Mouse (Mus musculus) neutrophil, adult 5-6 weeks (primary cell): ENCODE data around the gene Igdcc3. TPM values are rescaled to one million over a fixed set of nuclear protein-coding genes. Genes with fewer than 3 reads are reported as not detected.

ENCODE experiments used
- ATAC-seq: fragments of 151-379, 151-347 bp; 2 replicates; pipeline ENCODE4 v1.8.0; 2017; ENCODE audit warnings: mild to moderate bottlenecking, moderate TSS enrichment; ENCODE audit not compliant: insufficient number of reproducible peaks, poor library complexity, low FRiP score, severe bottlenecking; ENCODE audit errors: extremely low read depth
- total RNA-seq: library from RNA; stranded (forward); fragments of 200-1000 nt; gene quantifications from 2 replicates; pipeline ENCODE4 v1.2.3, GENCODE M21; 2017

The Igdcc3 gene
- total RNA-seq, 1 experiment from 2014 or later, result 0.47 TPM

GRCm38 (mm10) chr9:65131717-65132116, 9.3 kb upstream of the Igdcc3 start:
- no peak for ATAC-seq

DNA sequence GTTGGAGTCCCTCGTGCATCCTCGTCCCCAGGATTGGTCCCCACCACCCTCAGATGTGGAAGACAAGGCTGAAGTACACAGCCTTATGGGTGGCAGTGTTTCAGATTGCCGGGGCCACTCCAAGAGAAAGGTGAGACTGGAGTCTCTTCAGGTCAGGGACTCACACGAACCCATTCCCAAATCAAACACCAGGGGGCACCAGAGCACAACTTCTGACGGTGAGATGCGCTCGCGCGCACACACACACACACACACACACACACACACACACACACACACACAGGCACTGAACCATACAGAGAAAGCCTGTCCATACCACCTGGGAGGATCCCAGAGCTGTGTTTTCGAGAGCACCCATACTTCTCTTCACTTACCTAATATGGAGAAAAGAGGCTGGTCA, 7.2 kb upstream of the Igdcc3 start:
- peak; percentile 40 for ATAC-seq

DNA sequence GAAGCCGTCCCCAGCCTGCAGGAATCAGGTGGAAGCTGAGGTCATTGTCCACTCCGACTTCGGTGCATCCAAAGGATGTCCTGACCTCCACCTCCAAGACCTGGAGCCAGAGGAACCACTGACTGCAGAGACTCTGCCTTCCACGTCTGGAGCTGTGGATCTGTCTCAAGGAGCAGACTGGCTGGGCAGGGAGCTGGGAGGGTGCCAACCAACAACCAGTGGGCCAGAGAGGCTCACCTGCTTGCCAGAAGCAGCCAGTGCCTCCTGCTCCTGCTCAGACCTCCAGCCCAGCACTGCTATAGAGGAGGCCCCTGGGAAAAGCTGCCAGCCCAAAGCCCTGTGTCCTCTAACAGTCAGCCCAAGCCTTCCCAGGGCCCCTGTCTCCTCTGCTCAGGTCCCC, 5.9 kb upstream of the Igdcc3 start:
- ATAC-seq, result no peak

DNA sequence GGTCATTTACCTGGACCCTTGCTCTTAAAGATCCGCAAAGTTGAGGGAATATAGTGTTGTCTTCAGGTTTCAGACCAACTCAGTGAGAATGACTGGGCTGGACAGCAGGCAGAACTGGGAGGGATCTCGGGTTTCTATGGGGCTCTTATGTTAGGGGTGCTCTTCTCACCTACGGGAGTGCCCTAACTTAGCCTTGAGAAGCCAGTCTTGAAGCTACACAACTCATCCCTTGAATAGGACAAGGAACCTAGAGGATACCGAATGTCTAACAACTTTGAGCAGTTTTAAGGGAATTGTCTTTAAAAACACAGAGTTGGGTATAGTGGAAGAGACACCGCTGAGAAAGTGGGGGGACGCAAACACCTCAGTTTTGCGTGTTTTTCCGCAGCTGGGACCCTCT, 498 bp upstream of the Igdcc3 start:
- no peak for ATAC-seq

GRCm38 (mm10) chr9:65141306-65141975, 452 bp downstream of the Igdcc3 start:
- ATAC-seq, result no peak

GRCm38 (mm10) chr9:65141976-65142318, 958 bp downstream of the Igdcc3 start:
- no peak for ATAC-seq

GRCm38 (mm10) chr9:65142399-65142798, 1.4 kb downstream of the Igdcc3 start:
- no peak for ATAC-seq

GRCm38 (mm10) chr9:65146001-65146400, 5.0 kb downstream of the Igdcc3 start:
- no peak for ATAC-seq

DNA sequence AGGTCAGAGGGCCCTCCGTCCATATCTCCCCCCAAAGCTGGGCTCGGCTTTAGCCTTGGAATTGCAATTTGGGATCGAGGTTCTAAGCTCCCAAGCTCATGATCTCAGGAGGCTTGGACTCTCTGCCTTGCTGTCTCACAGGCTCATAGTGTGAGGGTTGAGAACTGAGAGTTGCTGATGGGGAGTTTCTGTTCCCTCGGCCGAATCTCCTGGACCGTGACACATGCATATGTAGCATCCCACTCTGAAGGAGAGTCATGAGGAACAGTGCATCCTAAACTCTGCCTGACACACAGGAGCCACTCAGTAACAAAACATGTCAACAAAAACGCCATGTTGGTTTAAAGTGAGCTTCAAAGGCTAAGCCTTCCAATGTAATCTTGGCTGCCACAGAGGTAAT, 7.5 kb downstream of the Igdcc3 start:
- no peak for ATAC-seq

DNA sequence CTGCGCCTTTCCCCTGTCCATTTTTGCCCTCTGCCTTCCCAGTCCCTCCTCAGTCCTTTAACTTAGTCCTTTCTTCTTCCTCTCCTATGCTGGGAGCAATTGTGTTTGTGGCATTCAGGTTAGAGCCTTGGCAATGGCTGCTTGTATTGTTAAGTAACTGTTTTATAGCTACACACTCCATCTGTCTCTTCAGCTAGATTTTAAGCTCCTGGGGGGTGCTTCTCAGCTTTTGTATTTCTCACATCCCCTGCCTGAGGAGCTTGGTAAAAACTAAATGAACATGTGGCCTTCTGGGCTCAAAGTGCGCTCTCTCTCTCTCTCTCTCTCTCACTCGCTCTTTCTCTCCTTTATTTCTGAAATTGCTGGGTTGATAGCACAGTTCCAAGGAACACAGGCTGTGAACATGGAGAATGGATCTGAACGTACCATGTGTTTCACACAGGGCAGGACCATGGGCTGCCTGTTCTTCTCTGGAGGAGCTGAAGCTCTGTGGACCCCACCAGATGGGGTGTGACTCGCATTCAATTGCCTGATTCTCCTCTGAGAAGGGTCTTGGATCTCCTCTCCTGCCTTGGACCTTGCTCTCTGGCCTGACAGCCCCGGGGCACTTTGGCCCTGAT, 11.8 kb downstream of the Igdcc3 start:
- ATAC-seq, result no peak

DNA sequence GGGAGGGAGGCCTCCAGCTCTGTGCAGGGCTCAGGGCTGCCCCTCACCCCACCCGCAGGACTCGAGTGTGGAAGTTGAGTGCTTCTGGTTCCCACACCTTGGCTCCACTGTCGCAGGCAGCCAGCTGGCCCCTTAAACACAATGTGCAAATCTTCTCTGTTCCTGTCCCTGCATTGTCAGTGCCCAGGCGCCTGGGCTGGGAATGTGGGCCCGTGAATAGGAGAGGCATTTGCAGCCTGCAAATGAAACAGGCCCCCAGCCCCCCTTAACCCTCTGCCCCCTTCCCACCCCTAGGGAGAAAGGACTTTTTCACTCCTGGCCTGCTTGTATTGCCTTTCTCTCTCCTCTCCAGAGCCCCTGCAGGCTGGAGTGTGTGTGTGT, 12.3 kb downstream of the Igdcc3 start:
- no peak for ATAC-seq

DNA sequence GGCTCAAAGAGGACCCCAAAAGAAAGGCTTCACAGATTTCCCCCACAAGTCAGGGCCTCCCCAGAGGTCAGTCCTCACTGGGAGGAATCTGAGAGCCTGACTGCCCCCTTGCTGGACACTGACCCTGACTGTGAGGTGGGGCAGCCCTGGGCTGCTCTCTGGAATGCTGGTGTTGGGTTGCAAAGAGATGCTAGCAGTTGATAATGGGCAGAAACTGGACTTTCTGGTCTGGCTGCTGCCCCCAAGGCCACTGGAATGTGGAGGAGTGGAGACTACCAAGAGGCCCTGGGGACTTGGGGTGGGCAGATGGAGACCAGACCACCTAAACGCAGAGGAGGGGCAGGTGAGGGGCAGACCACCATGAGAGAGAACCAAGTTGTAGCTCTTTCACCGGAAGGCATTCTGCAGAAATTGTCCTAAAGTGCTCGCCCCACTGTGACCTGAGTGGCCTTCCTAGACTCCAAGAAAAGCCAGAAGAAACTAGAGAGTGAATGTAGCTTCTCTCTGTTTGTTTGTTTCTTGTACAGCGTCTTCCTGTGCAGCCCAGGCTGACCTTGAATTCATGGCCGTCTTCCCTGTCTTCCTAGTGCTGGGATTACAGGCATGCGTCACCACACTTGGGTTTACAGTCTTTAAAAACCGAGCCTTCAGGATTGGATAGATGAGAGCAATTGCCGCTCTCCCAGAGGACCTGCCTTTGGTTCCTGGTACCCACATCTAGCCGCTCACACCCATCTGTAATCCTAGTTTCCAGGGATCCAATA, 13.9 kb downstream of the Igdcc3 start:
- no peak for ATAC-seq

DNA sequence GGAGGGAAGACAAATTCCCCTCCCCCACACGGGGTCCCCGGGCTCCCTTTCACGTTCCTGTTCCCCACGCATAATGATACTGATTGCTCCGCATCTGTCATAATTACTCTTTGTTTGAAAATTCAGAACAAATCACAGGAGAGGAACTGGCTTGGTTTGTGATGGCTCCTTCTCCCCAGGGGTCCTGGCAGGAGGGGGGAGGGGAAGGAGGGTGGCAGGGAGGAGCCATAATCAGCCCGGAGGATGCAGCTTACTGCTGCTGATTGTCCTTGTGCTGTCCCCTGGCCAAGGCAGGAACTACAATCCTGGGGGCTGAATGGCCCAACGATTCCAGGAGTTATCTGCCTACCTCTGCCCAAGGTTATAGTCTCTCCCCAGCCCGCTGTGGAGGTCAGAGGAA, 15.6 kb downstream of the Igdcc3 start:
- ATAC-seq, result no peak

DNA sequence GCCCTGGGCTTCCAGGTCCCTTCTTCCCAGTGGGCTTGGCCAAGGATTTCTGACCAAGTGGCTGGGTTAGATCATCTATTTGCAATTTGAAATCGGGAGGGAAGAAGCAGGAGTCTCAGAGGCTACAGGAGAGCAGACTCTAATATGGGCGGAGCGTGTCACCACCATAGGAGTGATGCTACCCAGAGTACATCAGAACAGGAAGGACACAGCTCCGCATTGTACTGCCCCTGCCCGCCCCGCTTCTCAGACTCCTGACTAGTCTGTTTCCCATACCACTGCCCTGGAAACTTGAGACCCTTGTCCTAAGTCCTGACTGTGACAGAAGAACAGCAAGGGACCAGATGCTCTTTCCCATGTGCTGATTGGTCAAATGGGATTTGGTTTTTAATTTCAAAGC, 16.6 kb downstream of the Igdcc3 start:
- ATAC-seq, result no peak

GRCm38 (mm10) chr9:65161188-65161587, 20.2 kb downstream of the Igdcc3 start:
- no peak for ATAC-seq

GRCm38 (mm10) chr9:65161881-65162280, 20.9 kb downstream of the Igdcc3 start:
- no peak for ATAC-seq

- ATAC-seq, result no peak
Measured at GRCm38 (mm10) chr9:65162711-65163639, 22.0 kb downstream of the Igdcc3 start.

- no peak for ATAC-seq
Measured at GRCm38 (mm10) chr9:65164870-65165269, 23.9 kb downstream of the Igdcc3 start.

DNA sequence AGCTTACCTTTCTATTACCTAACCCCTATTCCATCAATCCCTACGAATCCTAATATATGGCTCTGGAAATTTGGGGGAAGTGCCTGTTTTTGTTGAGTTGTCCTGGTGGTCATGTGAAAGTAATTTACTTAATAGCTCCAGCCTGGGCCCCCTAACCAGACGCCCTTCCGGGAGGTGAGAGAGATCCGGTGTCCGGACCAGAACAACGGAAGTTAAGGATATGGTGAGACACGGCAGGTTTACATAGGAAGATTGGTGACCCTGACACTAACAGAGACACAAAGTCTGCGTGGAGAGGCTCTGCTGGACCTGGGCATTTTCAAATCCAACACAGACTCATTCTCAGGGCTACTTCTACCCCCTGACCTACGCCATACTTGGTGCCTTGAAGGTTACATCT, 25.4 kb downstream of the Igdcc3 start:
- ATAC-seq, result no peak
